Mouse (Mus musculus) intestine, embryonic 16.5 days (tissue): ENCODE measurements around the gene Slc25a17. TPM values are rescaled to one million over a fixed set of nuclear protein-coding genes. Genes with fewer than 3 reads are reported as not detected.
A peak's percentile ranks its signal among the peaks of the same experiment; 100 is the strongest.

ENCODE experiments used
- ATAC-seq: fragments of 200-750 bp; cut with Nextera tagmentation; 2 replicates; pipeline ENCODE4 v1.8.0; 2017; ENCODE audit warnings: moderate TSS enrichment, moderate library complexity
- H3K27ac ChIP-seq: fragments of 300-500 bp; sonication (generic); 2 replicates; pipeline ENCODE4 v1.5.1; 2014; ENCODE audit warnings: mild to moderate bottlenecking, low read length
- H3K27me3 ChIP-seq: fragments of 300-500 bp; sonication (generic); replicated peaks from 2 replicates; pipeline ENCODE4 v1.6.1; 2014; ENCODE audit warnings: low read length, control low read depth, mixed read lengths; ENCODE audit not compliant: control insufficient read depth, insufficient read depth
- H3K36me3 ChIP-seq: fragments of 300-500 bp; sonication (generic); 2 replicates; pipeline ENCODE4 v1.6.1; 2014; ENCODE audit warnings: low read length, control low read depth; ENCODE audit not compliant: control insufficient read depth, insufficient read depth
- H3K4me1 ChIP-seq: fragments of 300-500 bp; sonication (generic); 2 replicates; pipeline ENCODE4 v1.6.1; 2014; ENCODE audit warnings: low read length, control low read depth, mixed read lengths; ENCODE audit not compliant: control insufficient read depth, insufficient read depth
- H3K4me2 ChIP-seq: fragments of 300-500 bp; sonication (generic); 2 replicates; pipeline ENCODE4 v1.6.1; 2014; ENCODE audit warnings: low read depth, low read length, control low read depth
- H3K4me3 ChIP-seq: fragments of 300-500 bp; sonication (generic); 2 replicates; pipeline ENCODE4 v1.5.1; 2014; ENCODE audit warnings: mild to moderate bottlenecking, low read length
- H3K9ac ChIP-seq: fragments of 300-500 bp; sonication (generic); 2 replicates; pipeline ENCODE4 v1.6.1; 2014; ENCODE audit warnings: low read depth, low read length
- H3K9me3 ChIP-seq: fragments of 300-500 bp; sonication (generic); 2 replicates; pipeline ENCODE4 v1.6.1; 2016; ENCODE audit warnings: low read length, control low read depth; ENCODE audit not compliant: control insufficient read depth
- WGBS: fragments of 180-500 bp; shearing (Covaris S2); extraction: QIAGEN DNeasy Blood & Tissue Kit; methylation state at CpG from one replicate; pipeline ENCODE4 v1.1.7; 2014; 5-methylcytosine and 5-hydroxymethylcytosine counted together
- polyA plus RNA-seq: library from polyadenylated mRNA; unstranded; fragments of >200 nt; fragmentation: Nextera tagmentation; extraction: Ambion mirVana; gene quantifications from 2 replicates; pipeline ENCODE4 v1.2.1, GENCODE M21; 2015

The Slc25a17 gene
- polyA plus RNA-seq, 1 experiment from 2014 or later, result 67.4 TPM

- no peaks in the 10 kb centered on the region for H3K27me3 ChIP-seq
These were observed 401 bp upstream of the Slc25a17 start for GRCm38 (mm10) chr15:81361022-81361404.

GRCm38 (mm10) chr15:81359421-81359820 is 1.2 kb downstream of the Slc25a17 start:
- peaks cover 15% of the 10 kb centered on the region; the same call in 1 of the 2 replicates for H3K4me1 ChIP-seq
- no peak overlapping the region for H3K4me2 ChIP-seq
- no peak overlapping the region for H3K9ac ChIP-seq
- H3K27ac ChIP-seq, result no peak overlapping the region
- H3K36me3 ChIP-seq, result no peaks in the 10 kb centered on the region
- 90% methylated on average over 5 of the region's 5 CpGs for WGBS
- no peak overlapping the region for H3K4me3 ChIP-seq
- H3K27me3 ChIP-seq, result no peaks in the 10 kb centered on the region
- no peak for ATAC-seq
- no peaks in the 10 kb centered on the region for H3K9me3 ChIP-seq

More at GRCm38 (mm10) chr15:81361022-81361404, 401 bp upstream of the Slc25a17 start:
- Histone ChIP-seq H3K9me3 (no peaks in the 10 kb centered on the region), H3K4me1 (peaks cover 17% of the 10 kb centered on the region; the same call in 1 of the 2 replicates), H3K36me3 (no peaks in the 10 kb centered on the region), H3K4me2 (peak overlapping the region; percentile 77), H3K9ac (peak overlapping the region; percentile 48; the same call in 1 of the 2 replicates), H3K4me3 (peak overlapping the region; percentile 76), H3K27ac (peak overlapping the region; percentile 65)
- peak; percentile 57 for ATAC-seq
- WGBS, result 29% methylated on average over 6 of the region's 6 CpGs

GRCm38 (mm10) chr15:81358943-81359342 is 1.7 kb downstream of the Slc25a17 start:
- Histone ChIP-seq H3K4me3 (no peak overlapping the region), H3K4me1 (peaks cover 15% of the 10 kb centered on the region; the same call in 1 of the 2 replicates), H3K27ac (no peak overlapping the region), H3K36me3 (no peaks in the 10 kb centered on the region), H3K4me2 (no peak overlapping the region), H3K27me3 (no peaks in the 10 kb centered on the region), H3K9me3 (no peaks in the 10 kb centered on the region), H3K9ac (no peak overlapping the region)
- 80% methylated on average over 3 of the region's 3 CpGs for WGBS
- no peak for ATAC-seq

GRCm38 (mm10) chr15:81356946-81357345 is 3.7 kb downstream of the Slc25a17 start:
- H3K9ac ChIP-seq, result no peak overlapping the region
- H3K36me3 ChIP-seq, result no peaks in the 10 kb centered on the region
- no peaks in the 10 kb centered on the region for H3K27me3 ChIP-seq
- no peak overlapping the region for H3K27ac ChIP-seq
- no peak overlapping the region for H3K4me3 ChIP-seq
- peaks cover 15% of the 10 kb centered on the region; the same call in 1 of the 2 replicates for H3K4me1 ChIP-seq
- 28% methylated on average over 5 of the region's 5 CpGs for WGBS
- ATAC-seq, result no peak
- no peaks in the 10 kb centered on the region for H3K9me3 ChIP-seq
- H3K4me2 ChIP-seq, result no peak overlapping the region

GRCm38 (mm10) chr15:81355146-81355761 is 5.4 kb downstream of the Slc25a17 start:
- Histone ChIP-seq H3K9me3 (no peaks in the 10 kb centered on the region), H3K4me1 (0 out of 2 replicates have a peak, but pooled peaks cover 7% of the 10 kb centered on the region), H3K9ac (no peak overlapping the region), H3K4me2 (no peak overlapping the region), H3K27me3 (no peaks in the 10 kb centered on the region), H3K27ac (no peak overlapping the region), H3K36me3 (no peaks in the 10 kb centered on the region), H3K4me3 (no peak overlapping the region)
- 60% methylated on average over 3 of the region's 3 CpGs for WGBS
- 0 out of 2 replicates have a peak, but pooled peaks have one; percentile 41 for ATAC-seq

GRCm38 (mm10) chr15:81352638-81353037 is 8.0 kb downstream of the Slc25a17 start:
- no peak overlapping the region for H3K4me3 ChIP-seq
- ATAC-seq, result no peak
- 80% methylated on average over 1 of the region's 1 CpGs for WGBS
- H3K27me3 ChIP-seq, result no peaks in the 10 kb centered on the region
- no peak overlapping the region for H3K27ac ChIP-seq
- no peaks in the 10 kb centered on the region for H3K36me3 ChIP-seq
- H3K9me3 ChIP-seq, result no peaks in the 10 kb centered on the region
- H3K9ac ChIP-seq, result no peak overlapping the region
- 0 out of 2 replicates have a peak, but pooled peaks cover 3% of the 10 kb centered on the region for H3K4me1 ChIP-seq
- H3K4me2 ChIP-seq, result no peak overlapping the region

GRCm38 (mm10) chr15:81350401-81350800 is 10.2 kb downstream of the Slc25a17 start:
- Histone ChIP-seq H3K36me3 (no peaks in the 10 kb centered on the region), H3K9ac (no peak overlapping the region), H3K4me2 (no peak overlapping the region), H3K4me3 (no peak overlapping the region), H3K9me3 (no peaks in the 10 kb centered on the region), H3K27ac (no peak overlapping the region), H3K4me1 (no peaks in the 10 kb centered on the region), H3K27me3 (no peaks in the 10 kb centered on the region)
- ATAC-seq, result no peak
- WGBS, result 52% methylated on average over 1 of the region's 1 CpGs

GRCm38 (mm10) chr15:81348366-81348765 is 12.2 kb downstream of the Slc25a17 start:
- Histone ChIP-seq H3K9me3 (no peaks in the 10 kb centered on the region), H3K9ac (no peak overlapping the region), H3K4me1 (no peaks in the 10 kb centered on the region), H3K27ac (no peak overlapping the region), H3K27me3 (no peaks in the 10 kb centered on the region), H3K4me2 (no peak overlapping the region), H3K4me3 (no peak overlapping the region), H3K36me3 (no peaks in the 10 kb centered on the region)
- no peak for ATAC-seq
- WGBS, result 59% methylated on average over 2 of the region's 2 CpGs

- no peak overlapping the region for H3K9ac ChIP-seq
- H3K27ac ChIP-seq, result no peak overlapping the region
- no peaks in the 10 kb centered on the region for H3K4me1 ChIP-seq
- 90% methylated on average over 2 of the region's 2 CpGs for WGBS
- no peaks in the 10 kb centered on the region for H3K27me3 ChIP-seq
- H3K9me3 ChIP-seq, result no peaks in the 10 kb centered on the region
- ATAC-seq, result no peak
- no peak overlapping the region for H3K4me2 ChIP-seq
- H3K36me3 ChIP-seq, result no peaks in the 10 kb centered on the region
- no peak overlapping the region for H3K4me3 ChIP-seq
These were observed 13.1 kb downstream of the Slc25a17 start for GRCm38 (mm10) chr15:81347466-81347865.

- peaks cover 7% of the 10 kb centered on the region for H3K36me3 ChIP-seq
- WGBS, result 92% methylated on average over 2 of the region's 2 CpGs
- ATAC-seq, result no peak
These were observed 19.2 kb downstream of the Slc25a17 start for GRCm38 (mm10) chr15:81341426-81341825.

More at GRCm38 (mm10) chr15:81341426-81341825, 19.2 kb downstream of the Slc25a17 start:
- no peaks in the 10 kb centered on the region for H3K4me1 ChIP-seq
- H3K27ac ChIP-seq, result no peak overlapping the region
- H3K9me3 ChIP-seq, result no peaks in the 10 kb centered on the region
- H3K4me2 ChIP-seq, result no peak overlapping the region
- H3K27me3 ChIP-seq, result no peaks in the 10 kb centered on the region
- H3K4me3 ChIP-seq, result no peak overlapping the region
- no peak overlapping the region for H3K9ac ChIP-seq
